Mouse (Mus musculus): Measurements from ENCODE around the gene Tmcc1.

DNA sequence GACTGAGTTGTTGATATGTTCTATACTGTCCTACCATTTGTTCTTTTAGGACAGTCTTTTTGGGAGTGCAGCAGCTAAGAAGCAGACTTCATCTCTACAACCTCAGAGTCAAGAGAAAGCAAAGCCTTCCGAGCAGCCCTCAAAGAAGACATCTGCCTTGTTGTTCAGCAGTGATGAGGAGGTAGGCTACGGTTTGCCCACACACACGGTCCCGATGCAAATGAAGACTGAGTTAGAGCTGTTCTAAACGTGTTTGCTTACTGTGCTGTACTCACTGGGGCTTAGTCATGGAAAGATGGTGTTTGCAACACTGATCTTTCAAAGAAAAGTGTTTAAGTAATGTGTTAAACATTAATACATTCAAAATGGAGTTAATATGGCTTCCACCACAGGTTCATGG lies 44.8 kb upstream of the Tmcc1 start:
- TF ChIP-seq CTCF (IDR thresholded peaks at IDR 0.05; ENCODE audit: low read depth) (no peak), EP300 (IDR thresholded peaks at IDR 0.05; ENCODE audit: low read depth) (no peak)

Data from liver, postnatal 0 days (tissue).